Mouse (Mus musculus) bone marrow, adult 2 months (tissue): ENCODE data around the gene Kcnk10. TPM values are rescaled to one million over a fixed set of nuclear protein-coding genes. Genes with fewer than 3 reads are reported as not detected.

Source experiments
- H3K27ac ChIP-seq: fragments of 200-500 bp; 2 replicates; pipeline ENCODE4 v1.5.1; 2012; ENCODE audit warnings: low read depth, mild to moderate bottlenecking, control low read depth, inconsistent platforms, low read length; ENCODE audit not compliant: control insufficient read depth, poor library complexity, insufficient read depth
- H3K4me1 ChIP-seq: fragments of 200-500 bp; 2 replicates; pipeline ENCODE4 v1.6.1; 2011; ENCODE audit warnings: low read length; ENCODE audit not compliant: control insufficient read depth, insufficient read depth
- H3K4me3 ChIP-seq: fragments of 200-500 bp; replicated peaks from 2 replicates; pipeline ENCODE3; 2011; ENCODE audit warnings: mild to moderate bottlenecking, low read depth, low read length, control low read depth; ENCODE audit not compliant: control insufficient read depth
- CTCF ChIP-seq: fragments of 200-500 bp; IDR thresholded peaks from 2 replicates; pipeline ENCODE4 v1.5.1; 2011; ENCODE audit warnings: low read length, control low read depth; ENCODE audit not compliant: control insufficient read depth, insufficient read depth
- POLR2A ChIP-seq: fragments of 200-500 bp; IDR thresholded peaks from 2 replicates; pipeline ENCODE4 v1.6.1; 2011; ENCODE audit warnings: low read depth, mild to moderate bottlenecking, control low read depth, low read length, borderline replicate concordance; ENCODE audit not compliant: control insufficient read depth
- WGBS: fragments of 180-500 bp; shearing (Covaris S2); methylation state at CpG from one replicate; pipeline ENCODE4 v1.1.7; 2018; 5-methylcytosine and 5-hydroxymethylcytosine counted together
- polyA plus RNA-seq: library from polyadenylated mRNA; stranded (reverse); fragments of >200 nt; gene quantifications from 2 replicates; pipeline ENCODE4 v1.2.4, GENCODE M21; 2011; ENCODE audit warnings: low replicate concordance; ENCODE audit not compliant: missing spikeins, insufficient read depth, insufficient read length

Gene Kcnk10
- polyA plus RNA-seq, 1 experiment, result not detected

DNA sequence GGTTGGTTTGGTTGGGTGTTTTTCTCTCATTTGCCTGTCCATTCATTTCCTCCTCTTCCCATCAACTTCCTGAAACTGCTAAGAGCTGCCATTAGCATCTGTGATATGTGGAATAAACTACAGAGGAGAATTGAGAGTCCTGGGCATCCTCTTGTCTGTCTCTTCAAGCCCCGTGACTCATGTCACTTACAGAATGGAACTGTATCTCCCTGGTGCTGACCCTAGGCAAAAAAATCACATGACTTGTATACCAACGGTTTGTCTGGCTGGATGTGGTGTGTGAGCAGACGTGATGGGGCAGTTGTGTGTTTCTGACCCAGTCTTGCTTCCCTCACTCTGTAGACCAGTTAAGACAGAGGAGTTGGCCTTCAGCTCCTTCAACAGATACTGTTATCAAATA is 134.4 kb downstream of the Kcnk10 start:
- TF ChIP-seq CTCF (no peak), POLR2A (no peak)
- Histone ChIP-seq H3K4me3 (no peak overlapping the region), H3K27ac (no peak overlapping the region), H3K4me1 (no peaks in the 10 kb centered on the region)
- 77% methylated on average over 3 of the region's 3 CpGs for WGBS

GRCm38 (mm10) chr12:98438080-98438479 is 140.0 kb downstream of the Kcnk10 start:
- WGBS, result 50% methylated on average over 2 of the region's 2 CpGs
- TF ChIP-seq CTCF, result no peak
- no peak for TF ChIP-seq POLR2A
- H3K27ac ChIP-seq, result no peak overlapping the region
- H3K4me3 ChIP-seq, result no peak overlapping the region
- H3K4me1 ChIP-seq, result no peaks in the 10 kb centered on the region

DNA sequence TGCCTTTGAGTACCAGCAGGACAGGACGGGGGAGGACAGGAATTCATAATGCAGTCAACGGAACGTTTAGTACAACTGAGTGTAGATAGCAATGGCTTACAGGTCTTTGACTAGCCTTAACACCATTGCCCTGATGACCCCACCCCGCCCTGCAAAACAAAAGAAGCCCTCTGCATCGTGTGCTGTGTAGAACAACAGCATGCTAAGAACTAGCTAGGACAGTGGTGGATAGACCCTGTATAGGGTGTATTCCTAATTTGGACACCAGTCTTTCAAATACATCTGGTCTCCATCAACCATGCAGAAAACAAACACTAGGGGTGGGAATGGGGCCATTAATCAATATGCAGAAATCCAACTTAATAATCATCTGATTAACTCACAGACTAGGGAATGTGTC is 147.4 kb downstream of the Kcnk10 start:
- TF ChIP-seq POLR2A, result no peak
- TF ChIP-seq CTCF, result no peak
- H3K27ac ChIP-seq, result no peak overlapping the region
- no peak overlapping the region for H3K4me3 ChIP-seq
- no peaks in the 10 kb centered on the region for H3K4me1 ChIP-seq
- WGBS, result 79% methylated on average over 5 of the region's 5 CpGs

DNA sequence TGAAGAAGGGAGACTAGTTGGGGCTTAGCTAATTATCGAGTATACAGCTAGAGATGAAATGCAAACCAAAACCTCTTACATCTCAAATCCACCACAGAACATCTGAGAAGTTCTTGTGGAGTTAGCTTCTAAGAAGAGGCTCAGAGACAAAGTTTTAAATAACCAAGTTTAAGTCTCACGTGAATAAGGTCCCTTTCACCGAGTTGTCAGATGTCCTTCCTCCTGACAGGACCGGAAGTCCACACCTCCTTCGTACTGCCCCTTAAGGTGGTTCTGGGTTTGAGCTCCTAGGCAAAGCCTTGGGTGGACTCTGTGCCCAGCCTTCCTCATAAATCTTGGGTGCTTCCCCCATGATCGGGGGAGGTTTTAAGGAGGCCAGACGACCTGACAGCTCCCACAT is 156.8 kb downstream of the Kcnk10 start:
- H3K4me1 ChIP-seq, result no peaks in the 10 kb centered on the region
- 65% methylated on average over 7 of the region's 7 CpGs for WGBS
- no peak for TF ChIP-seq POLR2A
- no peak overlapping the region for H3K27ac ChIP-seq
- H3K4me3 ChIP-seq, result no peak overlapping the region

- Histone ChIP-seq H3K27ac (no peak overlapping the region), H3K4me1 (no peaks in the 10 kb centered on the region), H3K4me3 (no peak overlapping the region)
- no peak for TF ChIP-seq POLR2A
- no peak for TF ChIP-seq CTCF
- 67% methylated on average over 6 of the region's 6 CpGs for WGBS
Measured at GRCm38 (mm10) chr12:98419849-98420248, 158.3 kb downstream of the Kcnk10 start.

GRCm38 (mm10) chr12:98409580-98409979 is 168.5 kb downstream of the Kcnk10 start:
- Histone ChIP-seq H3K4me3 (no peak overlapping the region), H3K4me1 (no peaks in the 10 kb centered on the region), H3K27ac (no peak overlapping the region)
- no peak for TF ChIP-seq CTCF
- no peak for TF ChIP-seq POLR2A
- WGBS, result 51% methylated on average over 2 of the region's 2 CpGs

DNA sequence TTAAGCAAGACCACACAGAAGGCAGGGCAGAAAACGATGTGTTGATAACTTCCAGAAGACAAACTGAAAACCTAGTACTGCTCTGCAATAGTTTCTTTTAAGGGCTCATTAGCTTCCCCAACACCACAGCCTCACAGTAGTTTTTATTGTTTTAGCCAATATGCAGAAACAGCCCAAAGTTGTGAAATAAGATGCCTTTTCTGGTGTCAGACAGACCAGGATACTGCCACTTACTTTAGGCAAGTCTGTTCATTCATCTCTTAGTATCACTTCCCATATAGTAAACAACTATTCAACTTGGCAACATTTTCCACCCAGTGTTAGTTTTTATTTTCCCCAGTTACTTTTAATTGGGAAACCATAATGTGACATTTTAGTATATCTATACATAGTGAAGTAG is 171.5 kb downstream of the Kcnk10 start:
- Histone ChIP-seq H3K4me3 (no peak overlapping the region), H3K4me1 (no peaks in the 10 kb centered on the region), H3K27ac (no peak overlapping the region)
- WGBS, result 65% methylated on average over 1 of the region's 1 CpGs
- TF ChIP-seq CTCF (no peak), POLR2A (no peak)

- no peak overlapping the region for H3K4me3 ChIP-seq
- TF ChIP-seq POLR2A (no peak), CTCF (no peak)
- no peaks in the 10 kb centered on the region for H3K4me1 ChIP-seq
- no peak overlapping the region for H3K27ac ChIP-seq
- 83% methylated on average over 4 of the region's 4 CpGs for WGBS
Measured at GRCm38 (mm10) chr12:98406076-98406475, 172.0 kb downstream of the Kcnk10 start.

DNA sequence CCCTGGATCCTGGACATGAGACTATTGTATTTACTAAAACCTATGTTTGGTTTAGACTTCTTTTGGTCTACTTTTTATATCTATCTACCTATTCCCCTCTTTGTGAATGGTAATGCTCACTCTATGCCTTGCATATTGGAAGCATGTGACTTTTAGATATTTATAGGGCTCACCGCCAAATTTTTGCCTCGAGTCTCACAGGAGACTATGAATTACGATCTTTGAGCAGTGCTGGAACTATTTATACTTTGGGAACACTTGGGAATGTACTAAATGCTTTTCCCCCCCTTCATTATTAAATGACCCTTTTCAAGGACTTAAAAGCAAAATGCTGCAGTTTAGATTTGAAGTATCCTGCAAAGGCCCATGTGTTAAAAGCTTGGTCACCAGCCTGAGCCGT is 181.5 kb downstream of the Kcnk10 start:
- 75% methylated on average over 4 of the region's 4 CpGs for WGBS
- TF ChIP-seq POLR2A (no peak), CTCF (no peak)

More for the DNA sequence above, 181.5 kb downstream of the Kcnk10 start:
- Histone ChIP-seq H3K27ac (no peak overlapping the region), H3K4me3 (no peak overlapping the region), H3K4me1 (no peaks in the 10 kb centered on the region)
